Mouse (Mus musculus): Measurements from ENCODE around the gene A730049H05Rik. TPM values are rescaled to one million over a fixed set of nuclear protein-coding genes. Genes with fewer than 3 reads are reported as not detected.

The A730049H05Rik gene
- polyA plus RNA-seq, 1 experiment from 2014 or later, result 4.0 TPM

- H3K9ac ChIP-seq, result no peak overlapping the region
- peaks cover 21% of the 10 kb centered on the region for H3K4me1 ChIP-seq
- H3K4me3 ChIP-seq, result no peak overlapping the region
- ATAC-seq (ENCODE audit: extremely low read depth, insufficient number of reproducible peaks, low FRiP score, low TSS enrichment), result no peak
- WGBS, result 67% methylated on average over 5 of the region's 5 CpGs
- H3K27ac ChIP-seq (replicated peaks), result peak overlapping the region; percentile 30; the same call in 1 of the 2 replicates
- H3K9me3 ChIP-seq, result no peaks in the 10 kb centered on the region
- H3K4me2 ChIP-seq, result no peak overlapping the region
- peaks cover 83% of the 10 kb centered on the region for H3K36me3 ChIP-seq
- no peaks in the 10 kb centered on the region for H3K27me3 ChIP-seq (replicated peaks)
Observed at GRCm38 (mm10) chr6:92882446-92882845, 66.2 kb downstream of the A730049H05Rik start.

GRCm38 (mm10) chr6:92883131-92883900 lies 67.0 kb downstream of the A730049H05Rik start:
- Histone ChIP-seq H3K36me3 (peaks cover 83% of the 10 kb centered on the region), H3K4me1 (peaks cover 21% of the 10 kb centered on the region), H3K9ac (no peak overlapping the region), H3K4me2 (no peak overlapping the region), H3K27ac (replicated peaks) (0 out of 2 replicates have a peak overlapping the region, but pooled peaks have one; percentile 20), H3K27me3 (replicated peaks) (no peaks in the 10 kb centered on the region), H3K4me3 (no peak overlapping the region), H3K9me3 (no peaks in the 10 kb centered on the region)
- 58% methylated on average over 9 of the region's 9 CpGs for WGBS
- ATAC-seq (ENCODE audit: extremely low read depth, insufficient number of reproducible peaks, low FRiP score, low TSS enrichment), result no peak

DNA sequence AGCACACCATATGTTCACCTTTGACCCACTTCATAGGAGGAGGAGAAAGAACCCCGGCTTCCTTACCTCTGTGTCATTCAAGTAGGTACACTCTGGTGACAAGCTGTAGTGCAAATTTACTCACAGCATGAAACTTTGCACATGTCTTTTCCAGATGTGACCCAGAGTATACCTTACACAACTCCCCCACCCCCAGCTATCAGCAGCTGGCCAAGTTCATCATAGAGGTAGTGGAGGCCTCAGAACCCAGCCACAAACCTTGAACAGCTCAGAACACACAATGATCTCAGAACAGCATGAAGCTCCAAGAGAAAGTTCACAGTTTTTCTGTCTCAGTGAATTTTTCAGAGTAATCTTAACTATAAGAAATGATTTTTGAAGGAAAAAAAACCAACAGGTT lies 75.3 kb downstream of the A730049H05Rik start:
- Histone ChIP-seq H3K27ac (replicated peaks) (no peak overlapping the region), H3K4me1 (peaks cover 16% of the 10 kb centered on the region), H3K36me3 (peaks cover 71% of the 10 kb centered on the region), H3K27me3 (replicated peaks) (no peaks in the 10 kb centered on the region), H3K9ac (no peak overlapping the region), H3K9me3 (no peaks in the 10 kb centered on the region), H3K4me2 (no peak overlapping the region), H3K4me3 (no peak overlapping the region)
- no peak for ATAC-seq (ENCODE audit: extremely low read depth, insufficient number of reproducible peaks, low FRiP score, low TSS enrichment)
- 78% methylated on average over 1 of the region's 1 CpGs for WGBS

Other genes starting within 250 kb of the A730049H05Rik start
- gene Prickle2, start 110.3 kb upstream of the A730049H05Rik start, polyA plus RNA-seq (2015; fragmentation: Nextera tagmentation; extraction: Ambion mirVana), result 5.2 and 5.4 TPM in 2 replicates
- 0.22 and 0.24 TPM in 2 replicates for gene Gm15737, start 52.9 kb downstream of the A730049H05Rik start, polyA plus RNA-seq (2015; fragmentation: Nextera tagmentation; extraction: Ambion mirVana)
- gene Adamts9, start 127.0 kb downstream of the A730049H05Rik start, polyA plus RNA-seq (2015; fragmentation: Nextera tagmentation; extraction: Ambion mirVana), result 5.1 and 5.3 TPM in 2 replicates

All from heart, embryonic 13.5 days (tissue).